Mouse (Mus musculus): ENCODE measurements around the gene Cmtm4. TPM values are rescaled to one million over a fixed set of nuclear protein-coding genes. Genes with fewer than 3 reads are reported as not detected.

Cmtm4 gene
- total and polyA plus RNA-seq, 3 experiments = 6.5 to 31.1 (median 12.0) TPM

DNA sequence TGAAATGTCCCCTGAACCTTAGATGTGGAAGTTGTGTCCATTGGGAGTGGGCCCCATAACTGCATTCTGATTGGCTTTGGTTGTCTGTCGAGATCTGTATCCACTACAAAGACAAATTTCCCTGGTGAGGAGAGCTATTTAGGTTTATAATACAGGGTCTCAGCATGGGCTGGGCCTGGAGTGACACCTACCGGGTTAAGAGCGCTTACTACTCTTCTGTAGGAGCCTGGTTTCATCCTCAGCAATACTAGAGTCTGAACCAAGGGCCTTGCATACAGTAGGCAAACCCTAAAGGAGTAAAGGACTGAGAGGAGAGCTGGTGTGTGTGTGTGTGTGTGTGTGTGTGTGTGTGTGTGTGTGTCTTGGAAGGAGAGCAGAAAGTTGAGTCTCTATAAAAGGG, 18.6 kb upstream of the Cmtm4 start:
- no peak for TF ChIP-seq EP300 (IDR thresholded peaks at IDR 0.05; ENCODE audit: low read depth in 1 of 2, low read length in 2 of 2)
- TF ChIP-seq RAD21 (IDR thresholded peaks at IDR 0.05; ENCODE audit: low read depth, low read length) = no peak
- no peak for TF ChIP-seq CHD1 (IDR thresholded peaks at IDR 0.05; ENCODE audit: low read depth, low read length)
- no peak for TF ChIP-seq HCFC1 (IDR thresholded peaks at IDR 0.05; ENCODE audit: low read depth, low read length)
- no peak for TF ChIP-seq POLR2AphosphoS5 (IDR thresholded peaks at IDR 0.05; ENCODE audit: borderline replicate concordance, low read depth, low read length)
- TF ChIP-seq UBTF (IDR thresholded peaks at IDR 0.05; ENCODE audit: borderline replicate concordance, insufficient read depth, low read depth, low read length) = no peak
- TF ChIP-seq ZKSCAN1 (IDR thresholded peaks at IDR 0.05; ENCODE audit: low read depth, low read length) = no peak
- no peak for TF ChIP-seq POLR2AphosphoS2 (IDR thresholded peaks at IDR 0.05; ENCODE audit: low read length)
- no peak overlapping the region for H3K4me3 ChIP-seq (ENCODE audit: control insufficient read depth in 1 of 2, insufficient read depth in 1 of 2, low read depth in 2 of 2, low read length in 2 of 2)
- H3K4me1 ChIP-seq (ENCODE audit: control insufficient read depth in 1 of 2, insufficient read depth in 2 of 2, low read length in 2 of 2) = no peaks in the 10 kb centered on the region
- H3K27me3 ChIP-seq (ENCODE audit: control insufficient read depth in 1 of 2, insufficient read depth in 2 of 2, low read length in 2 of 2) = no peaks in the 10 kb centered on the region
- H3K9me3 ChIP-seq (replicated peaks; ENCODE audit: insufficient read depth, low read length) = no peaks in the 10 kb centered on the region
- H3K36me3 ChIP-seq (ENCODE audit: control insufficient read depth in 1 of 2, insufficient read depth in 2 of 2, low read length in 2 of 2) = peaks cover 0 to 7% of the 10 kb centered on the region in 2 experiments; a peak in 2 of 4 replicates
- DNase-seq (ENCODE audit: low read depth, low spot score) = no peak
- H3K79me2 ChIP-seq (ENCODE audit: control insufficient read depth, insufficient read depth, low read length, poor library complexity) = no peaks in the 10 kb centered on the region
- no peak overlapping the region for H3K27ac ChIP-seq (ENCODE audit: control insufficient read depth, low read depth, low read length)
- no peak overlapping the region for H3K9ac ChIP-seq (ENCODE audit: control insufficient read depth, low read depth, low read length, poor library complexity, severe bottlenecking)

DNA sequence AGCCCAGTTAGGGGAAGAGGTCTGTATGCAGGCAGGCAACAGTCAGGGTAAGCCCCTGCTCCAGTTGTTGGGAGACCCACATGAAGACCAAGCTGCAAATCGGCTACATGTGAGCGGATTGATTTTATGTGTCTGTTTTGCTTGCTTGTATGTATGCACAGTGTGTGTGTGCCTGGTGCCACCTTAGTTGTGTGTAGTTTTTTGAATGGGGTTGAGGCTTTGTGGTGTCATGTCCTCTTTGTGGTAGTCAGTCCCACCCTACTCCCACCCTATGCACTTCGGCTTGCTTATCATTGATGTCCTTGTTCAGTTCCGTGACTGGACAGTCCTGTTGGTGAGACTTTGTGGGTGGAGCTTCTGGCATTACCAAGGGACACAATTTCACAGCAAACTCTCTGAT, 18.2 kb upstream of the Cmtm4 start:
- no peak for TF ChIP-seq UBTF (IDR thresholded peaks at IDR 0.05; ENCODE audit: borderline replicate concordance, insufficient read depth, low read depth, low read length)
- TF ChIP-seq RCOR1 (IDR thresholded peaks at IDR 0.05; ENCODE audit: low read depth, low read length) = no peak
- no peak for TF ChIP-seq POLR2A (IDR thresholded peaks at IDR 0.05; ENCODE audit: control insufficient read depth in 1 of 2, insufficient read depth in 1 of 2, low read depth in 1 of 2, low read length in 2 of 2, poor library complexity in 1 of 2)
- no peak for TF ChIP-seq CTCF (IDR thresholded peaks at IDR 0.05 in 2 of 3, conservative IDR thresholded peaks at IDR 0.05 in 1 of 3; ENCODE audit: control insufficient read depth in 1 of 3, insufficient read depth in 1 of 3, low read depth in 2 of 3, low read length in 3 of 3, poor library complexity in 1 of 3, severe bottlenecking in 1 of 3)
- TF ChIP-seq USF2 (IDR thresholded peaks at IDR 0.05; ENCODE audit: borderline replicate concordance in 1 of 2, insufficient read depth in 1 of 2, low read depth in 1 of 2, low read length in 2 of 2) = no peak
- H3K4me1 ChIP-seq (ENCODE audit: control insufficient read depth in 1 of 2, insufficient read depth in 2 of 2, low read length in 2 of 2) = no peaks in the 10 kb centered on the region

GRCm38 (mm10) chr8:104412805-104413532, 17.4 kb upstream of the Cmtm4 start:
- H3K79me2 ChIP-seq (ENCODE audit: control insufficient read depth, insufficient read depth, low read length, poor library complexity) = no peaks in the 10 kb centered on the region
- no peak overlapping the region for H3K4me3 ChIP-seq (ENCODE audit: control insufficient read depth in 1 of 2, insufficient read depth in 1 of 2, low read depth in 2 of 2, low read length in 2 of 2)
- peaks cover 0 to 2% of the 10 kb centered on the region in 2 experiments; a peak in 1 of 4 replicates for H3K36me3 ChIP-seq (ENCODE audit: control insufficient read depth in 1 of 2, insufficient read depth in 2 of 2, low read length in 2 of 2)
- no peaks in the 10 kb centered on the region for H3K4me1 ChIP-seq (ENCODE audit: control insufficient read depth in 1 of 2, insufficient read depth in 2 of 2, low read length in 2 of 2)
- DNase-seq (ENCODE audit: low read depth, low spot score) = no peak
- H3K27me3 ChIP-seq (ENCODE audit: control insufficient read depth in 1 of 2, insufficient read depth in 2 of 2, low read length in 2 of 2) = no peaks in the 10 kb centered on the region
- H3K27ac ChIP-seq (ENCODE audit: control insufficient read depth, low read depth, low read length) = no peak overlapping the region
- no peak for TF ChIP-seq ZKSCAN1 (IDR thresholded peaks at IDR 0.05; ENCODE audit: low read depth, low read length)
- no peak for TF ChIP-seq MAX (IDR thresholded peaks at IDR 0.05; ENCODE audit: low read length)
- no peak for TF ChIP-seq MXI1 (IDR thresholded peaks at IDR 0.05; ENCODE audit: low read depth, low read length)
- no peak for TF ChIP-seq ZMIZ1 (IDR thresholded peaks at IDR 0.05; ENCODE audit: low read depth, low read length)
- TF ChIP-seq MYB (IDR thresholded peaks at IDR 0.05; ENCODE audit: low read depth, low read length) = no peak
- no peak for TF ChIP-seq USF1 (IDR thresholded peaks at IDR 0.05; ENCODE audit: low read depth, low read length)
- TF ChIP-seq RAD21 (IDR thresholded peaks at IDR 0.05; ENCODE audit: low read depth, low read length) = no peak
- H3K9me3 ChIP-seq (replicated peaks; ENCODE audit: insufficient read depth, low read length) = no peaks in the 10 kb centered on the region
- H3K9ac ChIP-seq (ENCODE audit: control insufficient read depth, low read depth, low read length, poor library complexity, severe bottlenecking) = no peak overlapping the region

More for the DNA sequence above, 18.2 kb upstream of the Cmtm4 start:
- no peak for DNase-seq (ENCODE audit: low read depth, low spot score)
- H3K27ac ChIP-seq (ENCODE audit: control insufficient read depth, low read depth, low read length) = no peak overlapping the region
- H3K79me2 ChIP-seq (ENCODE audit: control insufficient read depth, insufficient read depth, low read length, poor library complexity) = no peaks in the 10 kb centered on the region
- no peak overlapping the region for H3K9ac ChIP-seq (ENCODE audit: control insufficient read depth, low read depth, low read length, poor library complexity, severe bottlenecking)
- H3K4me3 ChIP-seq (ENCODE audit: control insufficient read depth in 1 of 2, insufficient read depth in 1 of 2, low read depth in 2 of 2, low read length in 2 of 2) = no peak overlapping the region
- H3K36me3 ChIP-seq (ENCODE audit: control insufficient read depth in 1 of 2, insufficient read depth in 2 of 2, low read length in 2 of 2) = peaks cover 0 to 7% of the 10 kb centered on the region in 2 experiments; a peak in 2 of 4 replicates
- H3K9me3 ChIP-seq (replicated peaks; ENCODE audit: insufficient read depth, low read length) = no peaks in the 10 kb centered on the region
- H3K27me3 ChIP-seq (ENCODE audit: control insufficient read depth in 1 of 2, insufficient read depth in 2 of 2, low read length in 2 of 2) = no peaks in the 10 kb centered on the region
